Mouse (Mus musculus) myocyte (in vitro differentiated cells): ENCODE measurements around the gene Map3k20. TPM values are rescaled to one million over a fixed set of nuclear protein-coding genes. Genes with fewer than 3 reads are reported as not detected.

ENCODE experiments used
- H3K27me3 ChIP-seq: one replicate; pipeline ENCODE4 v1.6.1; 2011; ENCODE audit not compliant: control insufficient read depth, insufficient read depth, insufficient read length
- H3K36me3 ChIP-seq: one replicate; pipeline ENCODE4 v1.6.1; 2011; ENCODE audit not compliant: control insufficient read depth, insufficient read depth
- H3K4me2 ChIP-seq: one replicate; pipeline ENCODE4 v1.6.1; 2011; ENCODE audit warnings: low read depth, control low read depth
- H3K4me3 ChIP-seq: one replicate; pipeline ENCODE4 v1.5.1; 2011; ENCODE audit warnings: mild to moderate bottlenecking, control low read depth, moderate library complexity
- H3K79me2 ChIP-seq: one replicate; pipeline ENCODE4 v1.6.1; 2011; ENCODE audit not compliant: control insufficient read depth, insufficient read depth
- H3ac ChIP-seq: one replicate; pipeline ENCODE4 v1.6.1; 2011; ENCODE audit not compliant: control insufficient read depth, insufficient read length
- CEBPB ChIP-seq: IDR thresholded peaks from 2 replicates; pipeline ENCODE4 v1.6.1; 2011; ENCODE audit warnings: mild to moderate bottlenecking, moderate library complexity; ENCODE audit not compliant: poor library complexity, insufficient read depth, severe bottlenecking
- E2F4 ChIP-seq: IDR thresholded peaks from one replicate; pipeline ENCODE4 v1.6.1; 2011; ENCODE audit warnings: mild to moderate bottlenecking, control low read depth, moderate library complexity; ENCODE audit not compliant: insufficient read depth
- MAX ChIP-seq: IDR thresholded peaks from one replicate; pipeline ENCODE4 v1.6.1; 2011; ENCODE audit warnings: low read depth, mild to moderate bottlenecking, control low read depth
- MYOD1 ChIP-seq, 3 experiments: IDR thresholded peaks; one replicate each; pipeline ENCODE4 v1.6.1; 2011; ENCODE audit warnings: control low read depth in 2 of 3, low read depth in 2 of 3, mild to moderate bottlenecking in 2 of 3, moderate library complexity in 1 of 3; ENCODE audit not compliant: insufficient read length in 2 of 3, control insufficient read depth in 1 of 3
- MYOG ChIP-seq, 3 experiments: IDR thresholded peaks; one replicate each; pipeline ENCODE4 v1.6.1; 2011; ENCODE audit warnings: control low read depth in 2 of 3, low read depth in 2 of 3, mild to moderate bottlenecking in 2 of 3; ENCODE audit not compliant: insufficient read length in 2 of 3, control insufficient read depth in 1 of 3, insufficient read depth in 1 of 3
- POLR2A ChIP-seq: IDR thresholded peaks from one replicate; pipeline ENCODE4 v1.6.1; 2011; ENCODE audit warnings: low read depth, mild to moderate bottlenecking, control low read depth, moderate library complexity; ENCODE audit not compliant: insufficient read length
- POLR2AphosphoS2 ChIP-seq: IDR thresholded peaks from one replicate; pipeline ENCODE4 v1.6.1; 2011; ENCODE audit warnings: low read depth, control low read depth; ENCODE audit not compliant: insufficient read length
- REST ChIP-seq: IDR thresholded peaks from one replicate; pipeline ENCODE4 v1.6.1; 2011; ENCODE audit warnings: mild to moderate bottlenecking, control low read depth, moderate library complexity; ENCODE audit not compliant: insufficient read depth, insufficient read length
- SRF ChIP-seq: IDR thresholded peaks from one replicate; pipeline ENCODE4 v1.6.1; 2011; ENCODE audit warnings: low read depth; ENCODE audit not compliant: control insufficient read depth, insufficient read length
- TCF12 ChIP-seq: IDR thresholded peaks from one replicate; pipeline ENCODE4 v1.6.1; 2011; ENCODE audit warnings: mild to moderate bottlenecking, control low read depth; ENCODE audit not compliant: poor library complexity, insufficient read depth, severe bottlenecking
- TCF3 ChIP-seq: IDR thresholded peaks from one replicate; pipeline ENCODE4 v1.6.1; 2011; ENCODE audit warnings: low read depth, control low read depth; ENCODE audit not compliant: insufficient read length
- USF1 ChIP-seq: IDR thresholded peaks from one replicate; pipeline ENCODE4 v1.6.1; 2011; ENCODE audit warnings: low read depth, mild to moderate bottlenecking, control low read depth, moderate library complexity
- polyA plus RNA-seq: library from polyadenylated mRNA; unstranded; fragments of >200 nt; fragmentation: generic; extraction: Trizol; gene quantifications from one replicate; pipeline ENCODE4 v1.2.1, GENCODE M21; 2012; ENCODE audit warnings: missing spikeins

Gene Map3k20
- polyA plus RNA-seq, 1 experiment, result 13.7 TPM

DNA sequence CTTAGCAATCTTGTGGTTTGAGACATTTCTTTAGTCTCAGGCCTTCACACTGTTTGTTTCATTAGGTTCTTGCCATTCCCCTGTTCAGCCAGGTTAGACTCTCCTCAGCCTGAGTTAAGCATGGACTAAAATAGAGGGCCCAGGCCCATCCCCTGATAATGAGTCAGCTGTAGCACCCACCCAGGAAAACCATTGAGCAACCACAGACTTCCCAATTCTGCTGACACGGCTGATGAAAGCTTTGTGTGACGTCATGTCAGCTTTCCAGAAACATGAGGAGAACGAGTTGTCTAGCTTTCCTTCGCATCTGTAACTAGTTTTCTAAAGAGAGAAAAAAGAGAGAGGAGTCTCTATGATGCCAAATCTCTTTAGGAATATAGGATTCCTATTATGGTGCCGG lies 65.9 kb downstream of the Map3k20 start:
- H3K4me3 ChIP-seq, result no peak overlapping the region
- TF ChIP-seq E2F4 (no peak), SRF (no peak), CEBPB (peak; percentile 85)

GRCm38 (mm10) chr2:72351776-72352175 lies 66.3 kb downstream of the Map3k20 start:
- H3K36me3 ChIP-seq, result no peaks in the 10 kb centered on the region
- no peaks in the 10 kb centered on the region for H3K27me3 ChIP-seq
- H3ac ChIP-seq, result no peak overlapping the region
- TF ChIP-seq POLR2A (no peak), SRF (no peak), TCF12 (no peak), TCF3 (no peak), CEBPB (no peak), MYOG (IDR thresholded peaks at IDR 0.05; ENCODE audit: control insufficient read depth in 1 of 3, insufficient read depth in 1 of 3, insufficient read length in 2 of 3, low read depth in 2 of 3) (no peak), REST (no peak), POLR2AphosphoS2 (no peak), MYOD1 (IDR thresholded peaks at IDR 0.05; ENCODE audit: control insufficient read depth in 1 of 3, insufficient read length in 2 of 3, low read depth in 2 of 3) (no peak), MAX (no peak), E2F4 (no peak), USF1 (no peak)
- H3K4me2 ChIP-seq, result peak overlapping the region; percentile 70
- H3K79me2 ChIP-seq, result peaks cover 57% of the 10 kb centered on the region
- H3K4me3 ChIP-seq, result no peak overlapping the region

More for the DNA sequence above, 65.9 kb downstream of the Map3k20 start:
- Histone ChIP-seq H3K27me3 (no peaks in the 10 kb centered on the region), H3ac (no peak overlapping the region), H3K79me2 (peaks cover 61% of the 10 kb centered on the region), H3K4me2 (peak overlapping the region; percentile 70), H3K36me3 (no peaks in the 10 kb centered on the region)

GRCm38 (mm10) chr2:72352756-72353155 lies 67.3 kb downstream of the Map3k20 start:
- peaks cover 49% of the 10 kb centered on the region for H3K79me2 ChIP-seq
- no peaks in the 10 kb centered on the region for H3K27me3 ChIP-seq
- no peak overlapping the region for H3K4me2 ChIP-seq
- H3K36me3 ChIP-seq, result no peaks in the 10 kb centered on the region
- no peak overlapping the region for H3K4me3 ChIP-seq
- TF ChIP-seq SRF, result no peak
- TF ChIP-seq MYOD1 (IDR thresholded peaks at IDR 0.05; ENCODE audit: control insufficient read depth in 1 of 3, insufficient read length in 2 of 3, low read depth in 2 of 3), result no peak
- no peak for TF ChIP-seq MAX
- no peak for TF ChIP-seq TCF3
- TF ChIP-seq USF1, result no peak
- no peak for TF ChIP-seq E2F4
- no peak overlapping the region for H3ac ChIP-seq

DNA sequence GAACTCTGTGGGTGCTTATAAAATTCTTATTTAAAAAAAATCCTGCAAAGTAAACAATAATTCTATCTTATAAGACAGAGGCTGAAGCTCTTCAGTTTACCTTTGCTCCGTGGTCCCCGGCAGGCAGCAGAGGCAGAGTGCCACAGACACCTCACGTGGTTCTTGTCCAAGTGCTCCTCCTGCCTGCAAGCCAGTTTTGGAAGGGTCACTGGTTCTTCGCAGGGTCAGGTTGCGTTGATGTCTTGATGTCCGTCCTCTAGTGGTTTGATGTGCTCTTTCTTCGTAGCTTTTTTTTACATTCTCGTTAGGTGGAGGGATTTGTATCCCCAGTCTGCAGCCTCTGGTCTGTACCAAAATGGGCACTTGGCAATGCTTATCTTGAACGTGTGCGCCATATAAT lies 71.0 kb downstream of the Map3k20 start:
- H3K27me3 ChIP-seq, result no peaks in the 10 kb centered on the region
- peaks cover 4% of the 10 kb centered on the region for H3K36me3 ChIP-seq
- peaks cover 28% of the 10 kb centered on the region for H3K79me2 ChIP-seq
- TF ChIP-seq MYOG (IDR thresholded peaks at IDR 0.05; ENCODE audit: control insufficient read depth in 1 of 3, insufficient read depth in 1 of 3, insufficient read length in 2 of 3, low read depth in 2 of 3) (no peak), MYOD1 (IDR thresholded peaks at IDR 0.05; ENCODE audit: control insufficient read depth in 1 of 3, insufficient read length in 2 of 3, low read depth in 2 of 3) (no peak), REST (no peak), CEBPB (no peak), TCF3 (no peak), POLR2A (no peak), MAX (no peak), USF1 (no peak), E2F4 (no peak), SRF (no peak), POLR2AphosphoS2 (no peak), TCF12 (no peak)
- H3K4me2 ChIP-seq, result no peak overlapping the region
- no peak overlapping the region for H3ac ChIP-seq
- no peak overlapping the region for H3K4me3 ChIP-seq

GRCm38 (mm10) chr2:72361572-72361971 lies 76.1 kb downstream of the Map3k20 start:
- Histone ChIP-seq H3K4me2 (no peak overlapping the region), H3ac (no peak overlapping the region), H3K27me3 (no peaks in the 10 kb centered on the region), H3K4me3 (no peak overlapping the region), H3K36me3 (peaks cover 18% of the 10 kb centered on the region), H3K79me2 (peaks cover 9% of the 10 kb centered on the region)
- TF ChIP-seq MYOG (IDR thresholded peaks at IDR 0.05; ENCODE audit: control insufficient read depth in 1 of 3, insufficient read depth in 1 of 3, insufficient read length in 2 of 3, low read depth in 2 of 3), result no peak
- TF ChIP-seq POLR2AphosphoS2, result no peak
- no peak for TF ChIP-seq TCF12
- no peak for TF ChIP-seq E2F4
- no peak for TF ChIP-seq MYOD1 (IDR thresholded peaks at IDR 0.05; ENCODE audit: control insufficient read depth in 1 of 3, insufficient read length in 2 of 3, low read depth in 2 of 3)
- TF ChIP-seq POLR2A, result no peak
- no peak for TF ChIP-seq TCF3
- TF ChIP-seq USF1, result no peak
- no peak for TF ChIP-seq SRF
- TF ChIP-seq MAX, result no peak

- Histone ChIP-seq H3K79me2 (peaks cover 9% of the 10 kb centered on the region), H3K4me2 (no peak overlapping the region), H3K36me3 (peaks cover 23% of the 10 kb centered on the region), H3K4me3 (no peak overlapping the region), H3K27me3 (no peaks in the 10 kb centered on the region), H3ac (no peak overlapping the region)
- no peak for TF ChIP-seq MYOG (IDR thresholded peaks at IDR 0.05; ENCODE audit: control insufficient read depth in 1 of 3, insufficient read depth in 1 of 3, insufficient read length in 2 of 3, low read depth in 2 of 3)
- TF ChIP-seq CEBPB, result no peak
- no peak for TF ChIP-seq REST
- no peak for TF ChIP-seq MYOD1 (IDR thresholded peaks at IDR 0.05; ENCODE audit: control insufficient read depth in 1 of 3, insufficient read length in 2 of 3, low read depth in 2 of 3)
- TF ChIP-seq POLR2AphosphoS2, result no peak
- TF ChIP-seq E2F4, result no peak
- no peak for TF ChIP-seq POLR2A
- no peak for TF ChIP-seq USF1
- TF ChIP-seq TCF3, result no peak
- TF ChIP-seq SRF, result no peak
- TF ChIP-seq TCF12, result no peak
- TF ChIP-seq MAX, result no peak
Measured at GRCm38 (mm10) chr2:72363449-72363848, 78.0 kb downstream of the Map3k20 start.
